Mouse (Mus musculus): ENCODE measurements at regions not wholly inside any gene's neighbourhood (a gene's known extent, or its start where the extent isn't known, plus 50 kb on each side); places are given as distances from the start of the nearest gene placed in this dataset.

GRCm38 (mm10) chr13:73033055-73033454 lies 227.2 kb upstream of the Irx4 start:
- TF ChIP-seq CTCF (IDR thresholded peaks at IDR 0.05; ENCODE audit: extremely low read depth, insufficient read depth, insufficient read length, insufficient replicate concordance) (no peak; the same call in 1 of the 2 replicates), POLR2A (IDR thresholded peaks at IDR 0.05; ENCODE audit: low read depth, low read length) (no peak)
